Mouse (Mus musculus) midbrain, embryonic 11.5 days (tissue): ENCODE results near the gene Aadac. TPM values are rescaled to one million over a fixed set of nuclear protein-coding genes. Genes with fewer than 3 reads are reported as not detected.

Experiments used
- ATAC-seq: fragments of 200-750 bp; cut with Nextera tagmentation; 2 replicates; pipeline ENCODE4 v1.8.0; 2017; ENCODE audit warnings: moderate TSS enrichment, moderate library complexity; ENCODE audit not compliant: low FRiP score
- DNase-seq: peaks from one replicate; pipeline ENCODE4 v3.0.0; 2015; ENCODE audit warnings: low spot score; ENCODE audit errors: missing footprints
- H3K27ac ChIP-seq: fragments of 300-500 bp; sonication (generic); 2 replicates; pipeline ENCODE4 v1.5.1; 2014; ENCODE audit warnings: low read depth, low read length
- H3K27me3 ChIP-seq: fragments of 300-500 bp; sonication (generic); 2 replicates; pipeline ENCODE4 v1.6.1; 2014; ENCODE audit warnings: mild to moderate bottlenecking, low read length, moderate library complexity, mixed read lengths; ENCODE audit not compliant: control insufficient read depth, insufficient read depth
- H3K36me3 ChIP-seq: fragments of 300-500 bp; sonication (generic); 2 replicates; pipeline ENCODE4 v1.6.1; 2014; ENCODE audit warnings: mild to moderate bottlenecking, low read length, moderate library complexity, mixed read lengths; ENCODE audit not compliant: control insufficient read depth, insufficient read depth
- H3K4me1 ChIP-seq: fragments of 300-500 bp; sonication (generic); 2 replicates; pipeline ENCODE4 v1.6.1; 2014; ENCODE audit warnings: low read length; ENCODE audit not compliant: control insufficient read depth, insufficient read depth
- H3K4me2 ChIP-seq: fragments of 300-500 bp; sonication (generic); 2 replicates; pipeline ENCODE4 v1.6.1; 2014; ENCODE audit warnings: mild to moderate bottlenecking, moderate library complexity
- H3K4me3 ChIP-seq: fragments of 300-500 bp; sonication (generic); 2 replicates; pipeline ENCODE4 v1.5.1; 2014; ENCODE audit warnings: low read depth, low read length
- H3K9ac ChIP-seq: fragments of 300-500 bp; sonication (generic); 2 replicates; pipeline ENCODE4 v1.6.1; 2014; ENCODE audit warnings: low read length
- H3K9me3 ChIP-seq: fragments of 300-500 bp; sonication (generic); 2 replicates; pipeline ENCODE4 v1.6.1; 2016; ENCODE audit warnings: low read length; ENCODE audit not compliant: control insufficient read depth
- WGBS: fragments of 180-500 bp; shearing (Covaris S2); extraction: QIAGEN DNeasy Blood & Tissue Kit; methylation state at CpG from one replicate; pipeline ENCODE4 v1.1.7; 2014; 5-methylcytosine and 5-hydroxymethylcytosine counted together
- polyA plus RNA-seq: library from polyadenylated mRNA; unstranded; fragments of >200 nt; fragmentation: Nextera tagmentation; extraction: Ambion mirVana; gene quantifications from 2 replicates; pipeline ENCODE4 v1.2.1, GENCODE M21; 2014

Aadac gene
- polyA plus RNA-seq, 1 experiment from 2014 or later: not detected

- Histone ChIP-seq H3K27me3 (no peaks in the 10 kb centered on the region), H3K9ac (no peak overlapping the region), H3K9me3 (no peaks in the 10 kb centered on the region), H3K4me2 (no peak overlapping the region), H3K4me1 (no peaks in the 10 kb centered on the region), H3K4me3 (no peak overlapping the region), H3K36me3 (no peaks in the 10 kb centered on the region), H3K27ac (no peak overlapping the region)
- DNase-seq: no peak
- 78% methylated on average over 1 of the region's 1 CpGs for WGBS
- no peak for ATAC-seq
Measured at GRCm38 (mm10) chr3:60057809-60058082, 32.2 kb downstream of the Aadac start.

DNA sequence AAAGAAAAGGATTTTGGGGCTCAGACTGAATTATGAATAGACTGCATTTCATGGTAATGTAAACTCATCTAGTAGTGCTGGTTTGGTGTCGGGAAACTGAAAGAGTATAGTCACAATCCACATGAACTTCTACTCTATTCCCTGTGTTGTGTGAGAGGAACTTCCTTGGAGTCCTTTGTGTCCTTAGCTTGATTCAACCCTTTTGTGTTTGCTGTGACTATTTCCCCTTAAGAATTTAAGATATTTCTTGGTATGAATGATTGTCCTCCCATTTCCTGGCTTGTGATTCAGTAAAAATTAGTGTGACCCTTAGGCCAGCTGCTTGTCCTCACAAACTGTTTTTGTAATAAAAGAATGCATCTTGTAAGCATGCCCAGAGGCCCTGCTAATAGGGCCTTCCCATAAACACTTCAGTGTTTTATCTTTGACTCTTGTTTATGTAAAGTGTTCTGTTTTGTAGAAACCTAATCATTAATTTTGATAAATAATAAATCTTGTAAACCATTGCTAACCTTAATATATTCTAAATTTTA, 53.4 kb downstream of the Aadac start:
- Histone ChIP-seq H3K4me3 (no peak overlapping the region), H3K9ac (no peak overlapping the region), H3K27ac (no peak overlapping the region), H3K36me3 (no peaks in the 10 kb centered on the region), H3K4me2 (no peak overlapping the region), H3K4me1 (no peaks in the 10 kb centered on the region), H3K27me3 (no peaks in the 10 kb centered on the region), H3K9me3 (no peaks in the 10 kb centered on the region)
- WGBS: 88% methylated on average over 1 of the region's 1 CpGs
- ATAC-seq: no peak
- no peak for DNase-seq

- Histone ChIP-seq H3K9me3 (no peaks in the 10 kb centered on the region), H3K9ac (no peak overlapping the region), H3K36me3 (no peaks in the 10 kb centered on the region), H3K4me2 (no peak overlapping the region), H3K4me3 (no peak overlapping the region), H3K27ac (no peak overlapping the region), H3K4me1 (no peaks in the 10 kb centered on the region), H3K27me3 (no peaks in the 10 kb centered on the region)
- ATAC-seq: no peak
- 65% methylated on average over 4 of the region's 4 CpGs for WGBS
- no peak for DNase-seq
Measured at GRCm38 (mm10) chr3:60080572-60080971, 55.1 kb downstream of the Aadac start.

- Histone ChIP-seq H3K4me2 (no peak within 1 kb of the TSS), H3K27ac (no peak within 1 kb of the TSS), H3K4me3 (no peak within 1 kb of the TSS), H3K9me3 (no peaks in the 10 kb centered on the region), H3K36me3 (no peaks in the 10 kb centered on the region), H3K4me1 (no peaks in the 10 kb centered on the region), H3K27me3 (no peaks in the 10 kb centered on the region), H3K9ac (no peak within 1 kb of the TSS)
- WGBS: 54% methylated on average over 4 of the region's 4 CpGs
- ATAC-seq (peak; percentile 90), DNase-seq (no peak)
Measured at GRCm38 (mm10) chr3:60081648-60082047, 56.1 kb downstream of the Aadac start, which contains the start of gene Sucnr1. TSS of gene Sucnr1 (plus strand) at chr3:60081869.

DNA sequence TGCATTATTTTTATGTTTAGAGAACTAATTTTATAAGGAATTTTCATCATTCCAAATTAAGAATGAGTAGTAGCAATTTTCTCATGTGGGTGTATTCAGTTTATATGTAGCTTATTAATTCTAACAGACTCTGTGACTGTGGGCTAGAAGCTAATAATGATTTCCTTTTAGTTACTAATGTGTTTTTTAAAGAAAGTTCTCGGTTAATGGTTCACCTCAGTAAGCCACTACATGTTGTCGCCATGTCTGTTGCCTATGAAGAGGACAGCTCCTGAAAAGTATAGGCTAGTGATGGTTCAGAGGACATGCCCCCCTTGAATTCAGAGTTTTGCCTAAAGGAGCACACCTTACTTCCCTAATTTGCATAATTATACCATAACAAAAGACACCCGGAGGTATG, 57.2 kb downstream of the Aadac start:
- ATAC-seq: no peak
- H3K9me3 ChIP-seq: no peaks in the 10 kb centered on the region
- no peak for DNase-seq

GRCm38 (mm10) chr3:60085729-60086128, 60.2 kb downstream of the Aadac start:
- Histone ChIP-seq H3K9me3 (no peaks in the 10 kb centered on the region), H3K27ac (no peak overlapping the region), H3K36me3 (no peaks in the 10 kb centered on the region), H3K27me3 (no peaks in the 10 kb centered on the region), H3K9ac (no peak overlapping the region), H3K4me3 (no peak overlapping the region), H3K4me1 (no peaks in the 10 kb centered on the region), H3K4me2 (no peak overlapping the region)
- DNase-seq (no peak), ATAC-seq (no peak)
- 89% methylated on average over 2 of the region's 2 CpGs for WGBS

More for the DNA sequence above, 57.2 kb downstream of the Aadac start:
- Histone ChIP-seq H3K36me3 (no peaks in the 10 kb centered on the region), H3K27ac (no peak overlapping the region), H3K4me3 (no peak overlapping the region), H3K9ac (no peak overlapping the region), H3K4me1 (no peaks in the 10 kb centered on the region), H3K4me2 (no peak overlapping the region), H3K27me3 (no peaks in the 10 kb centered on the region)
- WGBS: 93% methylated on average over 3 of the region's 3 CpGs

Other genes with a start within 250 kb of the Aadac start
- not detected in 2 replicates for gene Gm8298, start 164.7 kb upstream of the Aadac start, polyA plus RNA-seq
- not detected in 2 replicates for gene C130079G13Rik, start 100.5 kb upstream of the Aadac start, polyA plus RNA-seq
- gene Aadacl2, start 19.0 kb upstream of the Aadac start, polyA plus RNA-seq: not detected in 2 replicates
- 0.14 and 0.18 TPM in 2 replicates for gene Sucnr1, start 56.2 kb downstream of the Aadac start, polyA plus RNA-seq